Mouse (Mus musculus) embryonic facial prominence, embryonic 12.5 days (tissue): ENCODE results near the gene Tmem179b. TPM values are rescaled to one million over a fixed set of nuclear protein-coding genes. Genes with fewer than 3 reads are reported as not detected.

Experiments
- ATAC-seq: fragments of 200-750 bp; cut with Nextera tagmentation; 2 replicates; pipeline ENCODE4 v1.8.0; 2017; ENCODE audit not compliant: insufficient number of reproducible peaks, insufficient read depth, low FRiP score, low TSS enrichment
- H3K27ac ChIP-seq: fragments of 300-500 bp; sonication (generic); 2 replicates; pipeline ENCODE4 v1.5.1; 2016; ENCODE audit warnings: mild to moderate bottlenecking
- H3K27me3 ChIP-seq: fragments of 300-500 bp; sonication (generic); 2 replicates; pipeline ENCODE4 v1.6.1; 2016; ENCODE audit warnings: mild to moderate bottlenecking, moderate library complexity
- H3K36me3 ChIP-seq: fragments of 300-500 bp; sonication (generic); 2 replicates; pipeline ENCODE4 v1.6.1; 2016; ENCODE audit warnings: mild to moderate bottlenecking
- H3K4me1 ChIP-seq: fragments of 300-500 bp; sonication (generic); 2 replicates; pipeline ENCODE4 v1.6.1; 2016
- H3K4me2 ChIP-seq: fragments of 300-500 bp; sonication (generic); replicated peaks from 2 replicates; pipeline ENCODE4 v1.6.1; 2016; ENCODE audit warnings: mild to moderate bottlenecking, moderate library complexity
- H3K4me3 ChIP-seq: fragments of 300-500 bp; sonication (generic); 2 replicates; pipeline ENCODE4 v1.5.1; 2016; ENCODE audit warnings: mild to moderate bottlenecking
- H3K9ac ChIP-seq: fragments of 300-500 bp; sonication (generic); 2 replicates; pipeline ENCODE4 v1.6.1; 2016; ENCODE audit warnings: mild to moderate bottlenecking, moderate library complexity
- H3K9me3 ChIP-seq: fragments of 300-500 bp; sonication (generic); 2 replicates; pipeline ENCODE4 v1.6.1; 2016; ENCODE audit warnings: mild to moderate bottlenecking, moderate library complexity
- WGBS: fragments of 180-500 bp; shearing (Covaris S2); methylation state at CpG from one replicate; pipeline ENCODE4 v1.1.7; 2016; 5-methylcytosine and 5-hydroxymethylcytosine counted together
- polyA plus RNA-seq: library from polyadenylated mRNA; unstranded; fragments of >200 nt; fragmentation: Nextera tagmentation; extraction: Ambion mirVana; gene quantifications from 2 replicates; pipeline ENCODE4 v1.2.1, GENCODE M21; 2016

The Tmem179b gene
- polyA plus RNA-seq, 1 experiment from 2014 or later, result 54.1 TPM

DNA sequence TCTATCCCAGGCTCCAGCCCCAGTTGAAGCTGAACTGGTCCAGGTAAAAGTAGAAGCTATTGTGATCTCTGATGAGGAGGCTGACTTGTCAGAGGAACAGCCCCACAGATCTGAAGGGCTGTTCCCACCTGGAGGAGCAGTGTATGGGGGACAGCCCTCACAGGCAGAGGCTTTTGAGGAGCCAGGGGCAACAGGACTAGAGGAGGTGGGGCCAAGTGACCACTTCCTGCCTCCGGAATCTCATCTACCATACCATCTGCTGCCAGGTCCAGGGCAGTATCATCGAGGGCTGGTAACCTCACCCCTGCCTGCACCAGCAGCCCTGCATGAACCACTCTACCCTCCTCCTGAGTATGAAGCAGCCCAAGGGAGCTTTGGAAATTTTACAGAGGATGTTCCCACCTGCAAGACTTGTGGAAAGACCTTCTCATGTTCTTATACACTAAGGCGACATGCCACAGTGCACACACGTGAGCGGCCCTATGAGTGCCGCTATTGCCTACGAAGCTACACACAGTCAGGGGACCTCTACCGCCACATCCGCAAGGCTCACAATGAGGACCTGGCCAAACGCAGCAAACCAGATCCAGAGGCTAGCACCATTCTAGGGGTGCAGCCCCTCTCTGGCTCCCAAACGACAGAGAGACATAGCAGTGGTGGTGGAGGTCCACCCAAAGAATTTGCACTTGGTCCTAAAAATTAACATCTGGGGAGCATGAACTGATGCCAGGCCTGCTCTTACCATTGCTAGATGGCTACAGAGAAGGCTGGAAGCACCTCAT lies 29.8 kb upstream of the Tmem179b start:
- no peak for ATAC-seq
- Histone ChIP-seq H3K4me2 (no peak overlapping the region), H3K27me3 (no peaks in the 10 kb centered on the region), H3K4me3 (no peak overlapping the region), H3K36me3 (peaks cover 46% of the 10 kb centered on the region), H3K4me1 (peaks cover 7% of the 10 kb centered on the region), H3K9me3 (no peaks in the 10 kb centered on the region), H3K9ac (no peak overlapping the region), H3K27ac (no peak overlapping the region)
- 89% methylated on average over 11 of the region's 11 CpGs for WGBS

DNA sequence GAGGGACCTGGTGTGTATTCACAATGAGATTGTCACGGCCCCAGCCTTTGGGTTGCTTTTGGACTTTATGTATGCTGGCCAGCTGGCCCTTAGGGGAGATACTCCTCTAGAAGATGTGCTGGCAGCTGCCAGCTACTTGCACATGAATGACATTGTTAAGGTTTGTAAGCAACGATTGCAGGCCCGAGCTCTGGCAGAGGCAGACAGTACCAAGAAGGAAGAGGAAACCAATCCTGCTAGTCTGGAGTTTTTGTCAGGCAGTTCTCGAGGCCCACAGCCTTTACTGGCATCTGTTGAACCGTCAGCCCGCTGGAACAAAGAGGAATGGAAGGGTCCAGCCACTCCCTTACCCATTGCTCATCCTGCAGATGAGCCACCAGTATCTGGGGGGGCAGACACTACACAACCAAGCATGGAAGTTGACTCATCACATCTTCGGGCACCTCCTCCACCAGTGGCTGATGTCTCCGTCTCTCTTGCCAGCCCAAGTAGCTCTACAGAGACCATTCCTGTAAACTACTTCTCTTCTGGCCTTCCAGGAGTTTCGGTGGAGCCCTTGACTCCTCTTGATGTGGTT lies 29.0 kb upstream of the Tmem179b start:
- Histone ChIP-seq H3K27ac (peak overlapping the region; percentile 86), H3K4me1 (peaks cover 7% of the 10 kb centered on the region), H3K9ac (no peak overlapping the region), H3K4me3 (peak overlapping the region; percentile 53), H3K9me3 (no peaks in the 10 kb centered on the region), H3K27me3 (no peaks in the 10 kb centered on the region), H3K4me2 (peak overlapping the region; percentile 51), H3K36me3 (peaks cover 39% of the 10 kb centered on the region)
- 88% methylated on average over 9 of the region's 9 CpGs for WGBS
- ATAC-seq, result no peak

DNA sequence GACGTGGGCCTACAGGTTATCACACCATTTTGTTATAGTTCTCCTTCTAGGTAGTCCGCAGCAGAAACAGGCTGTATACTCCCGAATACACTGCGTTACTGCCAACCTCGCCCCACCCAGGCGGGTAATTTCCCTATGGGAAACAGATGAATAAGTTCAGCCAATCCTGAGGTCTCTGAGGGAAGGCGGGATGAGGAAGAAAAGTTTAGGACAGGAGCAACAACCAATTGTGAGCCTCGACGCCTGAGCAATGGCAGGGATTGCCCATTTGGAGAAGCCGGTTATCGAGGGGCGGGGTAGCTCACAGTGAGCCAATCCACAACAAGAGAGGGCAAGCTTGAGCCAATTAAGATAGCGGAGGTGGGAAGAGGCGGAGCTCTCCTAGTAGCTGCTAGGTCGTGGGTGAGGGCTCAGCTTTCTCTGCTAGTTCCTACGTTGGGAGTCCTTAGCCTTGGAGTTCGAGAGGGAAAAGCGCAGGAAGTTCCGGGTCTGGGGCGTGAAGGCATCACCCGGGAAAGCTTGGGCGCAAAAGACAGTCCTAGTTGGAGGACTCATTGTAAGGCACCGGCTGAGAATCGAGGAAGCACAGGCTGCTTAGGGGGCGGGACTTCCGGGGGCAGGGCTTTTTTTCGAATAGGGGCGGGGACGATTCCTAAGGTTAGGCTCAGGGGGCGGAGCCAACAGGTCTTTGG lies 28.0 kb upstream of the Tmem179b start, which contains the start of gene Zbtb3:
TSS of gene Zbtb3 (plus strand) at position 426 of the 692 bp plus-strand sequence.
- peak within 1 kb of the TSS; percentile 86 for H3K27ac ChIP-seq
- H3K4me3 ChIP-seq, result peak within 1 kb of the TSS; percentile 53
- H3K9me3 ChIP-seq, result no peaks in the 10 kb centered on the region
- H3K36me3 ChIP-seq, result peaks cover 30% of the 10 kb centered on the region
- WGBS, result under 1% methylated on average over 30 of the region's 30 CpGs
- ATAC-seq, result peak; percentile 96
- H3K27me3 ChIP-seq, result no peaks in the 10 kb centered on the region
- H3K4me1 ChIP-seq, result peaks cover 12% of the 10 kb centered on the region
- H3K9ac ChIP-seq, result peak within 1 kb of the TSS; percentile 38; the same call in 1 of the 2 replicates
- H3K4me2 ChIP-seq, result peak within 1 kb of the TSS; percentile 62

DNA sequence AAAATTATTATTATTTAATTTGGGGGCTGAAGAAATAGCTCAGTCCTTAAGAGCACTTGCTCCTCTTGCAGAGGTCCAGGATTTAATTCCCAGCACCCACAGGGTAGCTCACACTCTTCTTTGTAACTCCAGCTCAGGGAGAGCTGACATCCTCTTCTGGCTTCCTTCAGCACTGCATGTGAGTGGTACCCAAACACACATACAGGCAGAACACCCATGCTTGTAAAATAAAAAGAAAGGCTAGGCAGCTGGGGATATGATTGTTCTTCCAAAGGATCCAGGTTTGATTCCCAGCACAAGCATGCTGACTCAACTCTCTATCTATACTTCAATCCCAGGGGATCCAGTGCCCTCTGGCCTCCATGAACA lies 24.7 kb upstream of the Tmem179b start:
- no peaks in the 10 kb centered on the region for H3K27me3 ChIP-seq
- H3K4me2 ChIP-seq, result peak overlapping the region; percentile 90; the same call in 1 of the 2 replicates
- H3K36me3 ChIP-seq, result peaks cover 22% of the 10 kb centered on the region
- no peak overlapping the region; the same call in 1 of the 2 replicates for H3K4me3 ChIP-seq
- peaks cover 15% of the 10 kb centered on the region for H3K4me1 ChIP-seq
- ATAC-seq, result no peak
- H3K9ac ChIP-seq, result no peak overlapping the region
- H3K27ac ChIP-seq, result no peak overlapping the region
- H3K9me3 ChIP-seq, result no peaks in the 10 kb centered on the region

DNA sequence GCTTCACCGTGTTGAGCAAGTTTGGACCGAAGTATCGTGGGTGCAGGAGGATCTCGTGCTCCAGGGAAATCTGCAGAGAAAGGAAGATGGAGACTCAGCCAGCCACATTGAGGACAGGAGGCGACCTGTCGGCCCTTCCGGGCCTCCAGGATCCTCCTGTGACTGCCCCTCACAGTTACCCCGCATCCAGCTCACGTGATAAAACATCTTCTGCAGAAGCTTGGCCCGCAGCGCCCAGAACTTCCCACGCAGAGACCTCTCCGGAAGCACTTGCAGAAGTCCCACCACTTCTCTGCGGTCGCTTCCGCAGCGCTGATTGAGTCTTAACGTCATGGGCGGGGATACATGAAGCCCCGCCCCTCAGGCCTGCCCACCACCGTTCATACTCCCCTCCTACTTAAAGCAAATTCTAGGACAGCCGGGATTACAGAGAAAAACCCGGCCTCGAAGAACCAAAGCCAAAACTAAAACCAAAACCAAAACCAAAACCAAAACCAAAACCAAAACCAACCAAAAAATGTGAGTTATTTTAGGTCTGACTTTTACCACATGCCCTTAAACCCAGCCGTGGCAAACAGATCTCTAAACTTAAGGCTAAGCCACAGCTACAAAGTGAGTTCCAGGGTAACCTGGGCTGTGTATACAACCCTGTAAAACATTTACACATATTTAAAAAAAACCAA lies 24.1 kb upstream of the Tmem179b start, which contains the start of gene Polr2g:
TSS of gene Polr2g (minus strand) at position 314 of the 683 bp plus-strand sequence.
- H3K4me1 ChIP-seq, result peaks cover 15% of the 10 kb centered on the region
- H3K9ac ChIP-seq, result peak within 1 kb of the TSS; percentile 85
- WGBS, result 2% methylated on average over 25 of the region's 25 CpGs

DNA sequence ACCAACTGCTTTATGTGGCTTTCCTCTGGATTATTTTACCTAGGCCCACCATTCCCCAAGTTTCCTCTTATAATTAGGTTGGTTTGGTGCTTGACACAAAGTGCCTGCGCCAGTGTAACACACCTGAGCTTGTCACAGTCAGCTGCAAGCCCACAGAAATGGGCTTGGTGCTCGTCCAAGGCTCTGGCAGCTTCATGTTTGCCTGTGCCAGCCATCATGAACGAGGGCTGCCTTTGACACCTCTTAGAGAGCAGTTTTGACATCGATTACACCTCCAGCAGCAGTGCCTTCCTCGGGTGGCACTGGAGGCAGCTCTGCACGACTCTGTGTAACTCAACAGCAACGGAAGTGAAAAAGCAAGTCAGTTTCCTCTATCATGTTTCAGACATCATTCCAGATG lies 15.9 kb upstream of the Tmem179b start:
- Histone ChIP-seq H3K27me3 (no peaks in the 10 kb centered on the region), H3K4me1 (peaks cover 5% of the 10 kb centered on the region; the same call in 1 of the 2 replicates), H3K4me2 (no peak overlapping the region), H3K27ac (no peak overlapping the region), H3K9me3 (peaks cover 5% of the 10 kb centered on the region; the same call in 1 of the 2 replicates), H3K4me3 (no peak overlapping the region), H3K36me3 (peaks cover 31% of the 10 kb centered on the region), H3K9ac (no peak overlapping the region)
- WGBS, result 81% methylated on average over 7 of the region's 7 CpGs
- ATAC-seq, result no peak

More for the DNA sequence above, 24.1 kb upstream of the Tmem179b start, which contains the start of gene Polr2g:
- peak; percentile 53 for ATAC-seq
- Histone ChIP-seq H3K9me3 (0 out of 2 replicates have a peak, but pooled peaks cover under 1% of the 10 kb centered on the region), H3K4me2 (peak within 1 kb of the TSS; percentile 90), H3K4me3 (peak within 1 kb of the TSS; percentile 90), H3K27me3 (no peaks in the 10 kb centered on the region), H3K36me3 (peaks cover 24% of the 10 kb centered on the region), H3K27ac (peak within 1 kb of the TSS; percentile 73)

DNA sequence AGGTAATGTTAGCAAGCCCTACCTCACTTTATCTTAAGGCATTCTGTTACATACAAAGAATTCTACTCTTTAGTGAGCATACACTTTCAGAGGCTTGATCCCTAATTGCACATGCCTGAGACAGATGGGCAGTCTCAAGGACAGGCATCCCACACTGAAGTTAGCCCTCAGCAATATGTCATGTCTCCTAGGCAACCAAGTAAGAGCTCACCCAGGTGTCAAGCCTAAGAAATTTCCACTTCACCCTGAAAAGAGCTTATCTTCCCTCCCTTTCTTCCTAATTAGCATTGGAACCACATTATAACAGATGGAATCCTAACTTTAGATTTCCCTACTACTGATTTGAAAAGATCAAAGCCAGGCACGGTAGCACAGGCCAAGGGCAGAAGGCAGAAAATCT lies 14.9 kb upstream of the Tmem179b start:
- Histone ChIP-seq H3K4me1 (peaks cover 6% of the 10 kb centered on the region; the same call in 1 of the 2 replicates), H3K9ac (no peak overlapping the region), H3K27ac (no peak overlapping the region), H3K36me3 (peaks cover 23% of the 10 kb centered on the region), H3K9me3 (peaks cover 5% of the 10 kb centered on the region; the same call in 1 of the 2 replicates), H3K4me3 (no peak overlapping the region), H3K27me3 (no peaks in the 10 kb centered on the region), H3K4me2 (no peak overlapping the region)
- 49% methylated on average over 1 of the region's 1 CpGs for WGBS
- no peak for ATAC-seq

DNA sequence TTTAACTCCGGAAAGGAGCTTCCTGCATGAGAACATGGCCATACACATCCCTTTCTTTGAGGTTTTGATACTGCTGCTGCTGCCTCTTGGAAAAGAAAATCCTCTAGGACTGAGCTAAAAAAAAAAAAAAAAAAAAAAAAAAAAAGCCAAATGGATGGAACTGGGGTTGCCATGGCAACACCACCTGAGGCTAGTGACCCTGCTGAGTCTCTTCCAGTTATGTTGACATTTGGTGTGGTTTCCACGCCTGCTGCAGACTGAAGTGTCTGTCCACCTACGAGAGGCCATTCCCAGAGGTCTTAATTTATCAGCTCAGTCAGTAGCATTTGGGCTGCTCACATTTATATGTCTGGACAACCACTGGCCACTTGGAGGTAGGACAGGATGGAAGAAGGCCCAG lies 14.3 kb upstream of the Tmem179b start:
- H3K9ac ChIP-seq, result no peak overlapping the region
- H3K4me3 ChIP-seq, result no peak overlapping the region
- H3K36me3 ChIP-seq, result peaks cover 18% of the 10 kb centered on the region
- 26% methylated on average over 3 of the region's 3 CpGs for WGBS
- H3K4me2 ChIP-seq, result no peak overlapping the region
- ATAC-seq, result no peak
- peaks cover 6% of the 10 kb centered on the region; the same call in 1 of the 2 replicates for H3K4me1 ChIP-seq
- H3K27me3 ChIP-seq, result no peaks in the 10 kb centered on the region
- no peak overlapping the region for H3K27ac ChIP-seq
- H3K9me3 ChIP-seq, result peaks cover 5% of the 10 kb centered on the region; the same call in 1 of the 2 replicates

DNA sequence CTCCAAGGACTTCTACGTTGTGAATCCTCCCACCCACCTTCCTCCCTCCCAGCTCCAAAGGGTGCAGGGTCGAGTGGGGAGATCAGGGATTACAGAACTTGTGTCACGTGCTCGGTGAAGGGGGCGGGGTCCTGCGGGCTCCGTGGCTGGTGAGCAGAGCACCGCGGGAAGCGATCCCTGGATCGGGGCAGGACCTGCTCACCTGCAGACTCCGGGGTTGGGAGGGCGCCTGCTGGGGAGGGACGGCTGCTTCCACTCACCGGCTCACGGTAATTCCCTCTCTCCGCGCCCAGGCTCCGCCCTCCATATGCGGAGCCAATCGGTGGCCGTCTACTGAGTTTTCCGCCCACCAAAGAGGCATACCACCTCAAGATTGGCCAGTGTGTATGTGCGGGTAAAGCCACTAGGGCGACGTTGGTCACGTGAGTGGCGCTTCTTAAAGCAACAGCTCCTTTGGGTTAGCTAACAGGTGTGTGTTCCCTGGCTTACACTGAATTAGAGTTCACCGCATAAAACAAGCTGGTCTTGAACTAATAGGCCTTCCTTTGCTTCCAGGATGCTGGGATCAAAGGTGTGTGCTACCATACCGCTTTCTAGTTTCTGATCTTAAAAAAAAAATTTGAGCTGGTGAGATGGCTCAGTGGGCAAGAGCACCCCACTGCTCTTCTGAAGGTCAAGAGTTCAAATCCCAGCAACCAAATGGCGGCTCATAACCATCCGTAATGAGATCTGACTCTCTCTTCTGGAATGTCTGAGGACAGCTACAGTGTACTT lies 11.9 kb upstream of the Tmem179b start, which contains the start of gene Taf6l:
TSS of gene Taf6l (minus strand) at position 410 of the 774 bp plus-strand sequence.
- H3K9me3 ChIP-seq, result no peaks in the 10 kb centered on the region
- peak within 1 kb of the TSS; percentile 64 for H3K4me2 ChIP-seq
- H3K27me3 ChIP-seq, result no peaks in the 10 kb centered on the region
- peak within 1 kb of the TSS; percentile 88 for H3K27ac ChIP-seq
- peaks cover 24% of the 10 kb centered on the region for H3K36me3 ChIP-seq
- peak within 1 kb of the TSS; percentile 63 for H3K9ac ChIP-seq
- WGBS, result under 1% methylated on average over 32 of the region's 32 CpGs
- H3K4me3 ChIP-seq, result peak within 1 kb of the TSS; percentile 69
- peaks cover 6% of the 10 kb centered on the region; the same call in 1 of the 2 replicates for H3K4me1 ChIP-seq
- ATAC-seq, result peak; percentile 98

DNA sequence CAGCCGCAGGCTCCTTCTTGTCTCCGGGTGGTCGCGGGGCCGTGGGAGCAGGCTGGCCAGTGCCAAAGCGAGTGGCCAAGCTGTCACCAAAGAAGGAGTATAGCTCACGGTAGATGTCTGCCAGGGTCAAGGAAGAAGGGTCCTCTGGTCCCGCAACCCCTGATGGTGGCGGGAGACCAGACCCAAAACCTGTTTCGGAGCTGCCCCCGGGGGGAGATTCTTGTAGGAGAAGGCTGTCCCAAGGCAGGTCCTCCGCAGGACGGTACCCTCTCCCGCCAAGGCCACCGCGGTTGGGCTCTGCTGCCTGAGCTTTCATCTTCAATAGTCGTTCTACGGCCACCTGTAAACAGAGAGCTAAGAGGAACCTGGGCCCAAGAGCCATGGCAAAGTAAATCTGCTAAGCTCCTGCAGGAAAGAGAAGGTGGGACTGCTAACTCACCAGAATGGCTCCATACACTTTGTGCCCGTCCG lies 719 bp upstream of the Tmem179b start:
- peak overlapping the region; percentile 95 for H3K4me2 ChIP-seq
- H3K27me3 ChIP-seq, result no peaks in the 10 kb centered on the region
- H3K36me3 ChIP-seq, result peaks cover 33% of the 10 kb centered on the region
- H3K4me3 ChIP-seq, result peak overlapping the region; percentile 78
- no peaks in the 10 kb centered on the region for H3K9me3 ChIP-seq
- H3K27ac ChIP-seq, result peak overlapping the region; percentile 99
- 5% methylated on average over 20 of the region's 20 CpGs for WGBS
- peak; percentile 10; the same call in 1 of the 2 replicates for ATAC-seq
- H3K9ac ChIP-seq, result peak overlapping the region; percentile 96
- H3K4me1 ChIP-seq, result peaks cover 31% of the 10 kb centered on the region
